Mouse (Mus musculus): ENCODE measurements at regions not wholly inside any gene's neighbourhood (a gene's known extent, or its start where the extent isn't known, plus 50 kb on each side); places are given as distances from the start of the nearest gene placed in this dataset.
A peak's percentile ranks its signal among the peaks of the same experiment; 100 is the strongest.

DNA sequence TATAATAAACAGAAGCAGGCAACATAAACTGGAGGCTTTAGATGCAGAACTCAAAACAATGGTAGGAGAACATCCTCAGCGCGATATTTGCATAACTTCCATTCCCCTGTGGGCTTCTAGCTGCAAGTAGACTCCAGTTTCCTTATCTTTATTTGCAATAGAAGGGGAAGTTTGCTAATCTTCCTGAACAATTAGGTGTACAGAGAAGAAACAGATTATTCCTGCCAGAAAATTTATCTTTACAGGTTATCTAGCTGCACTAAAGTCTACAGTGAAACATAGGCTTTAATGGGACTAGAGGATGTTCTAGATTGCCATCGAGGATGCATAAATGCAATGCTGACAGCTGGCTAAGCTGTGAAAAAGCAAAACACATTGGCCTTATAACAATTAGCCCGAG, 1544.0 kb downstream of the Efna5 start:
- no peak for TF ChIP-seq CTCF (IDR thresholded peaks at IDR 0.05; ENCODE audit: low read depth)
- Histone ChIP-seq H3K27ac (ENCODE audit: low read depth, low read length) (no peak overlapping the region), H3K4me2 (ENCODE audit: low read depth) (no peak overlapping the region), H3K9ac (no peak overlapping the region), H3K4me1 (ENCODE audit: insufficient read depth) (no peaks in the 10 kb centered on the region), H3K4me3 (ENCODE audit: low read depth, low read length) (no peak overlapping the region), H3K9me3 (ENCODE audit: low read length) (no peaks in the 10 kb centered on the region), H3K36me3 (ENCODE audit: insufficient read depth) (no peaks in the 10 kb centered on the region), H3K27me3 (ENCODE audit: insufficient read depth, low read length) (no peaks in the 10 kb centered on the region)
- WGBS = 80% methylated on average over 4 of the region's 4 CpGs
- ATAC-seq (no peak), DNase-seq (no peak)

DNA sequence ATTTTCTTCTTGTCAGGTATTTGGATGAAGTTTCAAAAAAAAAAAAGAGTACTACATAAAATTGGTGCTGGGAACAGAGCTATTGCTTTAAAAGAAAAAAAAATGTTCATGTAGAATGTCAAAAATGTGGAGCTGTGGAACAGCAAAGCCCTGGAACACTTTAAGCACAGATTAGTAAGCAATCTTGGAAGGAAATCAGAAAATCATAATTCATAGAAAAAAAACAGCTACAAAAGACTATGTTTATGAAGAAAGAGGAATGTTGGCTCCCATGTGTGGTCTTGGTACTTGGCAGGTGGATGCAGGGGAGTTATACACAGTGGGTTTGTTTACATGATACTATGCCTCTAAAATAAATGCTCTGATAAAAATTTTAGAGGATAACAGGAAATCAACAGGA, 1555.7 kb downstream of the Efna5 start:
- H3K4me3 ChIP-seq (ENCODE audit: low read depth, low read length) = no peak overlapping the region
- no peaks in the 10 kb centered on the region for H3K27me3 ChIP-seq (ENCODE audit: insufficient read depth, low read length)
- TF ChIP-seq CTCF (IDR thresholded peaks at IDR 0.05; ENCODE audit: low read depth) = no peak
- DNase-seq (no peak), ATAC-seq (no peak)
- no peak overlapping the region for H3K9ac ChIP-seq
- H3K4me2 ChIP-seq (ENCODE audit: low read depth) = no peak overlapping the region
- no peaks in the 10 kb centered on the region for H3K36me3 ChIP-seq (ENCODE audit: insufficient read depth)
- H3K27ac ChIP-seq (ENCODE audit: low read depth, low read length) = no peak overlapping the region
- H3K4me1 ChIP-seq (ENCODE audit: insufficient read depth) = 0 out of 2 replicates have a peak, but pooled peaks cover 2% of the 10 kb centered on the region
- H3K9me3 ChIP-seq (ENCODE audit: low read length) = no peaks in the 10 kb centered on the region

DNA sequence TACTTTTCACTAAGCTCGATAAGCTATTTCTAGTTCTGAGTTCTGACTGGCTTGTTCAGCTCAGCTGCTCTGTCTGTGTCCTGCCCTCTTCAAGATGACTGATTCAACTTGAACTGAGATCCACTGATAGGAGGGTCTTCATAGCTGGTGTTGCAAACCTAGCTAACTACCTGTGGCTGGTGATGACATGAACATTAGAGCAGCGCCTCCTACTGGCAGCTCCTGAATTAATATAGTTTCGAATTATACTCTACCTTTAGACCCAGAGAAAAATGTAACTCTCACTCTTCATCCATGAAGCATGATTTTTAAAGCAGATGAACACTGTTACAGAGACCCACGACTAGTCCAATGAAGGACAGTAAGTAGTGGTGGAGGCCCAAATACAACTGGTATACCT, 1560.3 kb downstream of the Efna5 start:
- Histone ChIP-seq H3K9me3 (ENCODE audit: low read length) (no peaks in the 10 kb centered on the region), H3K4me2 (ENCODE audit: low read depth) (no peak overlapping the region), H3K27me3 (ENCODE audit: insufficient read depth, low read length) (no peaks in the 10 kb centered on the region), H3K9ac (no peak overlapping the region), H3K27ac (ENCODE audit: low read depth, low read length) (no peak overlapping the region), H3K4me3 (ENCODE audit: low read depth, low read length) (no peak overlapping the region), H3K36me3 (ENCODE audit: insufficient read depth) (no peaks in the 10 kb centered on the region), H3K4me1 (ENCODE audit: insufficient read depth) (0 out of 2 replicates have a peak, but pooled peaks cover 2% of the 10 kb centered on the region)
- DNase-seq (no peak), ATAC-seq (no peak)
- TF ChIP-seq CTCF (IDR thresholded peaks at IDR 0.05; ENCODE audit: low read depth) = 0 out of 2 replicates have a peak, but pooled peaks have one; percentile 4
- 67% methylated on average over 4 of the region's 4 CpGs for WGBS

DNA sequence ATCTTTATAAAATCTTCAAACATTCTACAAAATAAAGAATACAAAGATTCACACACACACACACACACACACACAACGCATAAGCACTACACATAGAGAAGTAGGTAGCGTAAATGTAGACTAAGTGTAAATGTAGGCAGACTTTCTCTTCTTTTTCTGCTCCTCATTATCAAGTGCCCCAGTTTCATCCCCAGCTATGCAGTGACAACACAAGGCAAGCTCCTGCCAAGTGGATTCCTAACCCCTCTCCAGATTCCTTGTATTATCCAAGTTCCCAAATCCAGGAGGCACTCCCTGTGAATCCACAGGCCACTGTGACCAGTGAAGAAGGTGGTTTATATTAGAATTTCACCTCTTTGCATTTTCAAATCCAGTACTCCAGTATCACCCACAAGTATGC, 1567.7 kb downstream of the Efna5 start:
- H3K9ac ChIP-seq = no peak overlapping the region
- no peak for TF ChIP-seq CTCF (IDR thresholded peaks at IDR 0.05; ENCODE audit: low read depth)
- no peaks in the 10 kb centered on the region for H3K4me1 ChIP-seq (ENCODE audit: insufficient read depth)
- no peak overlapping the region for H3K4me2 ChIP-seq (ENCODE audit: low read depth)
- DNase-seq (no peak), ATAC-seq (no peak)
- no peaks in the 10 kb centered on the region for H3K27me3 ChIP-seq (ENCODE audit: insufficient read depth, low read length)
- H3K27ac ChIP-seq (ENCODE audit: low read depth, low read length) = no peak overlapping the region
- H3K4me3 ChIP-seq (ENCODE audit: low read depth, low read length) = no peak overlapping the region
- H3K36me3 ChIP-seq (ENCODE audit: insufficient read depth) = no peaks in the 10 kb centered on the region
- no peaks in the 10 kb centered on the region for H3K9me3 ChIP-seq (ENCODE audit: low read length)
- 95% methylated on average over 2 of the region's 2 CpGs for WGBS

DNA sequence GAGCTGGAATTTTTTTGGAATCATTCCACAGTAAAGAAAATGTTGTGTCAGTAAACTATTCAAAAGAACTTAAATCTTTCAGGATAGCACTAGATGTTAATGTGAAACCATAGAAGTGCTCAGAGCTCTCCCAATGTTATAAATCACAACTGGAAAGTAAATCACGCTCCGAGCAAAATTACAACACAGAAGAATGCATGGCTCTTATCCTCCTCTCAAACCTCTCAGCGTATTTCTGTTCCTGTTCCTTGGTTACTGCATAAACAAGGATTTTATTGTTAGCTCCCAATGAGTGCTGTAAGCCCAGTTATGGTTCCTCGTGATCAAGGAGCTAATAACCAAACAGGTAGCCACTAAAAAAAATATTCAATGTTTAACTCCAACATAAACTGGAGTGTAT, 1569.9 kb downstream of the Efna5 start:
- ATAC-seq = no peak
- Histone ChIP-seq H3K36me3 (ENCODE audit: insufficient read depth) (no peaks in the 10 kb centered on the region), H3K27me3 (ENCODE audit: insufficient read depth, low read length) (no peaks in the 10 kb centered on the region), H3K4me1 (ENCODE audit: insufficient read depth) (no peaks in the 10 kb centered on the region), H3K4me2 (ENCODE audit: low read depth) (no peak overlapping the region), H3K4me3 (ENCODE audit: low read depth, low read length) (no peak overlapping the region), H3K27ac (ENCODE audit: low read depth, low read length) (no peak overlapping the region), H3K9me3 (ENCODE audit: low read length) (no peaks in the 10 kb centered on the region), H3K9ac (no peak overlapping the region)
- no peak for DNase-seq
- WGBS = 88% methylated on average over 4 of the region's 4 CpGs
- no peak for TF ChIP-seq CTCF (IDR thresholded peaks at IDR 0.05; ENCODE audit: low read depth)

DNA sequence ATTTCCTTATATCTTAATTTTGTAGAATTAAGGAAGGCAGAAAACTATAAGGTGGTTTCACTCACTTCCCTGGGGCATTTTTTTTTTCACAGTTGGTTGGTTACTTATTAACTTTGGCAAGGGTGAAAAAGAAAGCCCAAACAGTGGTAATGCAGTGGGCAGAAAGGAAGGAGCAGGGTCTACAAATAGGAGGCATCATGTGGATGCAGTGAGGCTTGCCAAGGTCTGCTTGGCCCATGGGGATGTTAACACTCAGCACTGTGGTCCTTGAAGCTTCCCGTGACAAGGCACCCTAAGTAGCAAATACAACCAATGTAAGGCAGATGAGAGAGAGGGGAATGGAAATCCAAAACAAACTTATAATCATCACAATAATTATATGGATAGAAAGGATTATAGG, 1577.5 kb downstream of the Efna5 start:
- ATAC-seq = no peak
- no peaks in the 10 kb centered on the region for H3K4me1 ChIP-seq (ENCODE audit: insufficient read depth)
- no peak overlapping the region for H3K4me2 ChIP-seq (ENCODE audit: low read depth)
- 57% methylated on average over 1 of the region's 1 CpGs for WGBS
- TF ChIP-seq CTCF (IDR thresholded peaks at IDR 0.05; ENCODE audit: low read depth) = no peak
- H3K4me3 ChIP-seq (ENCODE audit: low read depth, low read length) = no peak overlapping the region
- no peak for DNase-seq
- H3K9me3 ChIP-seq (ENCODE audit: low read length) = no peaks in the 10 kb centered on the region
- H3K36me3 ChIP-seq (ENCODE audit: insufficient read depth) = no peaks in the 10 kb centered on the region
- H3K27me3 ChIP-seq (ENCODE audit: insufficient read depth, low read length) = no peaks in the 10 kb centered on the region
- no peak overlapping the region for H3K9ac ChIP-seq
- H3K27ac ChIP-seq (ENCODE audit: low read depth, low read length) = no peak overlapping the region

DNA sequence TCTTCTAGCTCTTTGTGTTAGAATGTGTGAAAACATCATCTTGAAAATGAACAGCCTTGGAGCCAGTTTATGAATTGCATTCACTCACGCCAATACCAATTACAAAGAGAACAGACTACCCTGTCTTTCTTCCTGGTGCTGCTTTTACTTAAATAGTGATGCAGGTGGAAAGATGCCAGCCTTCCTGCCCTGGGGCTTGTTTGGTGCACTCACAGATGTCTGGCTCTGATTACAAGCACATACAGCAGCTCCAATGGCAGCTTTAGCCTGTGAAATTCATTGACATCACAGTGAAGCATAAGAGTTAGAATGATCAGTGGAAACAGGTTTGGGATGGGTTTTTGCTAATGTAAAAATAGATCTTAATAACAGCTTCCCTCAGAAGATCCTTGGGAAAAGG, 1579.1 kb downstream of the Efna5 start:
- Histone ChIP-seq H3K36me3 (ENCODE audit: insufficient read depth) (no peaks in the 10 kb centered on the region), H3K4me2 (ENCODE audit: low read depth) (no peak overlapping the region), H3K4me3 (ENCODE audit: low read depth, low read length) (no peak overlapping the region), H3K9me3 (ENCODE audit: low read length) (no peaks in the 10 kb centered on the region), H3K4me1 (ENCODE audit: insufficient read depth) (no peaks in the 10 kb centered on the region), H3K9ac (no peak overlapping the region), H3K27ac (ENCODE audit: low read depth, low read length) (no peak overlapping the region), H3K27me3 (ENCODE audit: insufficient read depth, low read length) (no peaks in the 10 kb centered on the region)
- no peak for TF ChIP-seq CTCF (IDR thresholded peaks at IDR 0.05; ENCODE audit: low read depth)
- peak; percentile 83 for ATAC-seq
- 25% methylated on average over 1 of the region's 1 CpGs for WGBS
- peak; percentile 68 for DNase-seq

DNA sequence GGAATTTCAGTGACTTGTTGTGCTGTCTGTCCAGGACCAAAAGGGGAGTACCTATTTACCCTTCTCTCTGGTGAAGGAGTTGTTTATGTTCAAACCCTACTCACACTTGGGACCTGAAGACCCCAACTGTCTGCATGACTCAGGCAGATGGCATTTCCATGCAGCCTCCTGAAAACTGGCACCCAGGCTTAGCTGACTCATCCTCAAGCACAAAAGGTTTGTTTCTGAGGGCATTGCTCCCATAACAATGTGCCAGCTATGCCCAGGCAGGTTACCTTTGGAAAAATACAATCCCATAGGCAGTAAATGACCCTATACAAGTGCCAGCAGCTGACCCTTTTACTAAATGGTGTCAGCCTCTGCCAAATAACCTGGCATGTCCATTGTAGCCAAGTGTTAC, 1579.9 kb downstream of the Efna5 start:
- no peaks in the 10 kb centered on the region for H3K4me1 ChIP-seq (ENCODE audit: insufficient read depth)
- no peak overlapping the region for H3K4me2 ChIP-seq (ENCODE audit: low read depth)
- ATAC-seq = no peak
- TF ChIP-seq CTCF (IDR thresholded peaks at IDR 0.05; ENCODE audit: low read depth) = no peak
- DNase-seq = no peak
- no peak overlapping the region for H3K27ac ChIP-seq (ENCODE audit: low read depth, low read length)
- H3K9me3 ChIP-seq (ENCODE audit: low read length) = no peaks in the 10 kb centered on the region
- H3K9ac ChIP-seq = no peak overlapping the region
- no peaks in the 10 kb centered on the region for H3K36me3 ChIP-seq (ENCODE audit: insufficient read depth)
- H3K27me3 ChIP-seq (ENCODE audit: insufficient read depth, low read length) = no peaks in the 10 kb centered on the region
- H3K4me3 ChIP-seq (ENCODE audit: low read depth, low read length) = no peak overlapping the region

Data from forebrain, postnatal 0 days (tissue).